Mouse (Mus musculus) G1E (cell line): ENCODE measurements at regions not wholly inside any gene's neighbourhood (a gene's known extent, or its start where the extent isn't known, plus 50 kb on each side); places are given as distances from the start of the nearest gene placed in this dataset.

Source experiments
- CTCF ChIP-seq: IDR thresholded peaks from 2 replicates; pipeline ENCODE4 v1.5.1; 2012; ENCODE audit warnings: low read depth, low read length, inconsistent platforms, mixed read lengths
- POLR2AphosphoS5 ChIP-seq: IDR thresholded peaks from 2 replicates; pipeline ENCODE4 v1.6.1; 2012; ENCODE audit warnings: low read depth, low read length, inconsistent platforms; ENCODE audit not compliant: insufficient replicate concordance

DNA sequence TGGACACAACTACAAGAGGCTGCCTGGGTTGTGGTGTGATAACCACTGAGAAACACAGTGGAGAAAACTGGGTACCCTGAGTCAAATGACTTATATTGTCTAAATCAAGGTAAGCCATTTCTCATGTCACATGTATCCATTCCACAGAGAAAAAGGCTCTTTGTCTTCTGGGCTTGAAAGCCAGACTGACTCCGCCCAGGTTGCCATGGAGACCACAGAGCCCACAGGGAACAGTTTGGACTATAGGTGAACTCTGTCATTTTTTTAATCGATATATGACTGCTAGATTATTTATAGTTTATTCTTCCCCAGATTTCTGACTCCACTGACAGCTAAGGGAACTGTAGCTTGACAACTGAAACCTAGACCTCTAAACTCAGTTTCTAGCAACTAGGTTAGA lies 80.7 kb upstream of the Thpo start:
- TF ChIP-seq CTCF = no peak
- no peak for TF ChIP-seq POLR2AphosphoS5
